Mouse (Mus musculus): ENCODE data around the gene Impg1.

Impg1 gene

DNA sequence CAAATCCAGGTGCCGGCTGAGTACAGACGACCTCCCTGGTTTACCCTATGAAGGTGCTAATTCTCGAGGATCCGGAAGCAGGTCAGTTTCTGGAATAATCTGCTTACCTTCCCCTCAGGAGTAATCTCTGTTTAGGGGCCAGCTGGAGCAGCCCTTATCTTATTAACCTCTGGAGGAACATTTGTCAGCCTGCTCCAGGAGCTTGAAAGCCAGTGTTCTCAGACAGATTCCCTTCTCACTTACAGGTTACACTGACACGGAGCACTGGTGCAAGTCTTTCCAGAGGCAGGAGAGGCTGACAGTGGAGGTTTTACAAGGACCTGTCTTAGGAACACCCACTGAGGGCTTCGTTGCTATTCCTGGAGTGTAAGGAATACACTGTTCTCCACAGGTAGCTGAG lies at the start of gene Impg1:
Impg1 (minus strand) TSS at position 101 of the 400 bp plus-strand sequence.
- no peak for DNase-seq (ENCODE audit: low spot score)

DNA sequence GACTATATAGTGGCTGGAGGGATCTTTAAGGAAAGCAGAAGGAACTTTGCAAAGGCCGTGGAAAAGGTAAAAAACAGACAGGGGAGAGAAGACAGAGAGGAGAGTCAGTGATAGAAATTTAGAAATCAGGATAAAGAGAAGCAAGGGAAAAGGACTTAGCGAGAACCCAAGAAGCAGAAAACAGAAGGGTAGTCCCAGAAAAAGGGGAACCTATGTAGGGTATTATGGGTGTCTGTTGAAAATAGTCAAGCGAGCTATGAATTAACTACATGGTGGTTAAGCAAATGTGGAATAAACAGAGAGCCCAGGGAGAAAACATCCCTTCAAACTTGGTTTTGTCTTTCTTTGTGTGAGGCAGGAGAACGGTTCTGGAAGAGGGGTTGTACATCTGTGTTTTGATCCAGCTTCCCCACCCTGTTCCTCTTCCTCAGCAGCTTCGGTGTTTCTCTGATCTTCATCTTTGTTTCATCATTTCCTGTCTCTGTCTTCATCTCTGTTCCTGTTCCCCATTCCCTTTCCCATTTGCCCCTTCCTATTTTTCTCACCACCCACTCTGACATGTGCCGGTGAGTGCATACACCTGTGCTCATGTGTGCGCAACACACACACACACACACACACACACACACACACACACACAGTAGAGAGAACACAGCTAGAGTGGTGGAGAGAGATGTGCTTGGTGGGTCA lies 44.3 kb upstream of the Impg1 start:
- DNase-seq (ENCODE audit: low spot score): no peak

DNA sequence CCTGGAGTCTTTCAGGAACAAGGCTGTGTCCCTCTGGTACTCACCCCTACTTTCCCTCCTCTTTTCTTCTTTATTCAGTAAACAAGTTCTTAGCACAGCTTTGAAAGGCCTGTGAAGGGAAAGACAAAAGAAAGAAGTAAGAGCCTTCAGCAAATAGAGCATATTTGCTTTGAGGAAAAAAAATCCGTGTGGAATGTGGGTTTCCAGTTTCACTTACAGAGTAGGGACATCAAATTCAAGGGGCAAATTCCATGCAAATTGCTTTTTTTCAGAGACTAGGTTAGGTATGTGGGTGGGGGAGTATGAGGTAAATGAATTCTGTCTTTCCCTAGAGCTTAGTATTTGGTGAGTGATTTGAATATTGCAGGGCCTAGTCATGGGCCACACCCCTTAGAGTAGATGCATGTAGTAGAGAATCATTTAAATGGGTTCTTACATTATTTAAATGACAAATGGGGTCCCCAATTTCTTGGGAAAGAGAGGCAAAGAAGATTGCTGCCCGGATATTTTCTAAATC lies 39.3 kb upstream of the Impg1 start:
- no peak for DNase-seq (ENCODE audit: low spot score)

DNA sequence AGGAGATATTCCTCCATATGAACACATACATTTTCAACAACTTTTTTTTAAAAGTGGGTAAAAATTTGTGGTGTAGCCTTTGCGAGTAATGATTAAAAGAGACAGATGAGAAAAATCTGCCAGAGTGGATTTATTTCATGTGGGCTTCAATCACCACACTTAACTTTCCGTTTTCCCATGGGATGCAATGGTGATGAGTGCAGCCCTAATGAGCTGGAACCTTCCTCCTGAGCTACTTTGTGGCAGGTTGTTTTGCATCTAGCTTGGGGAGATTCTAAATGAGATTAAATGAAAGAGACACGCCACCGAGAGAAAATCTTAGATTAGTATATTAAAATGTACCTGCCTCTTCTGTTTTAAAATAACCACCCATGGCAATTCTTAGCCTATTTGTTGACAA lies 26.3 kb upstream of the Impg1 start:
- no peak for DNase-seq (ENCODE audit: low spot score)

DNA sequence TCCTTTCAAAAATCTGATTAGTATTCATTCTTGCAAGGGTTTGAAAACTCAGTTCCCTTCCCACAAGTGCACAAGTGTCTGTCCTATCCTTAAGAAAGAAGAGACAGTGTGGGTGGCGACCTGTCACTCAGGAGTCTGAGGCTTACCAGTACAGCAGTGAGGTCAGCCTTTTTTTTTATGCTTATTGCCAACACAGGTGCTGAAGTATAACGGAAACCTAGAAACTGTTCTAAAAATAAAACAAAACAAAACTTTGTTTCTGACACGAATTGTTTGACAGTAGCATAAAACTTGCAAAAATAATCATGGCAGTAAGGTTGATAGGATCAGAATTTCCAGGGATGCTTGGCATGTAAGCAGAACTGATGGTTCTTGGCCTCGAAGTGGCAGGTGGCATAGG lies 4.9 kb downstream of the Impg1 start:
- no peak for DNase-seq (ENCODE audit: low spot score)

DNA sequence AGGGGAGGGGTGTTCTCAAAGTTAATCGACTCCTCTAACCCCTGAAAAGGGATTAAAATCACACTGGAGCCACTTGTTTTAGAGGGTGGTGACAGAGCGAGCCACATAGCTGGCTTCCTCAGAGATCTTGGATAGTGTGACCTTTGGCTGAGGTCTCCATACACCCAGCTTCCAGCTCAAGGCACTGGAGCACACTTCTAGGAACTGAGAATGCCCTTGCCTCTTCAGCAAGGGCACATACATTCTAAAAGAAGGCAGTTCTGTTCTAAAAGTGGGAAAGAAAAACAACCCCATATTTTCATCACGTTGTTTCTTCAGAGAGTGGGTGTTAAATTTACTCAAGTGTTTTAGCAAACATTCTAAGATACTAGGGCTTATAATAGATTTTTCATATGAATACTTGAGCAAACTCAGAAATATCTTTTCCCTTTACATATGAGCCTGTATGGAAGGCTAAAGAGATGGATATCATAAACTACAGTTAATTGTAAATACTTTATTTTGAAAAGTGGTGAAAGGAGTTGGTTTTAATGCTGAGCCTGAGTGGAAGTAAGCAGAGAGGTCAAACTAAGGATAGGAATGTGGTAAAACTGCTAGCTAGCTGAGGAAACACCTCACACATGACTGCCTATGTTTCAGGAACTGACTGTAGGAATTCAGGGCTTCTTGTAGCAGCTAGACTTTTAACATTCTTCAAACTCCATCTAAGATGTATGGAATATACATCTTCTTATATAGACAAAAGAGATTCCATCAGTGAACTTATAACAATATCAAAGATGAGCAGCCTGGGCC lies 14.6 kb downstream of the Impg1 start:
- DNase-seq (ENCODE audit: low spot score): no peak

DNA sequence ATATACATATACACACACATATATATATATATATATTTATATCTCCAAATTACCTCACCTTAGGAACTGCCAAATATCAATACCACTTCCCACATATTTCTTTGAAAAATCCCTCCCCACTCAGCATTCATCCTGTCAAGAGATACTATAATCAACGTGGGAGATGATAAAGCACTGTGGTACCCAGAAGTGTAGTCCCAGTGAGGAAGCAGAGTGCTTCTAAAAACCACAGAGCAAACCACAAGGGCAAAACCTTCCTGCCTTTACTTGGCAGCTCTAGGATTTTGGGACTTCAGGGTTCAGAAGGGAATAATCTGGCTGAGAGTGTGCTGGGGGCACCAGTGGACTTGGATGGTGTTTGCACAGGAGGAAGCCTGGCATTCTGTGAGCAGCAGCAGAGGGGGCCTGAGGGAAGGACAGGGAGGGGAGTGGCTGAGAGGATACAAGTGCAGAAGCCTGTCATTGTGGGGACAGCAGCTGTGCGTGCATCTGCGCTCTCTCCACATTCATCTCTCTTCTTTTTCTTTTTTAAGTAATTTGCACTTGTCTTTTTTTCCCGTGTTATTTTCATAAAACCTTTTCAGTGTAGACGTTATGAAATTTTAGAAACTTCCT lies 24.1 kb downstream of the Impg1 start:
- no peak for DNase-seq (ENCODE audit: low spot score)

DNA sequence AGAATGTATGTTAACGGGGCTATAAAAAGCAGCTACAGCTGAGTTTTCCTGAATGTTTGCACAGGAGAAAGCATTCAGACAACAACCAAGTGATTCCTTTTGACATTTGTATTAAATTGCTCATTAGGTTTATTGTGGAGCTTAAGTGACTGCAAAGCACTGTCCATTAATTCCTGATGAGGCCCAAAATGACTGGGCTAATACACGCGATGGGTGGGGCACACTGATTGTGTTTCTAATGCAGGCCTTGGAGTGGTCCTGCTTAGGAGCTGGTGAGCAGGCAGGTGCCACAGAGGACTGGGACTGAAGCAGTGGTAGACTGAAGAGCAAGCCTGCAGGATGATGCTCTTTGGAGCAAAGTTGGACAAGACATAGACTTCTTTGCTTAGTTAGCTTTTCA lies 73.9 kb downstream of the Impg1 start:
- DNase-seq (ENCODE audit: low spot score): no peak

DNA sequence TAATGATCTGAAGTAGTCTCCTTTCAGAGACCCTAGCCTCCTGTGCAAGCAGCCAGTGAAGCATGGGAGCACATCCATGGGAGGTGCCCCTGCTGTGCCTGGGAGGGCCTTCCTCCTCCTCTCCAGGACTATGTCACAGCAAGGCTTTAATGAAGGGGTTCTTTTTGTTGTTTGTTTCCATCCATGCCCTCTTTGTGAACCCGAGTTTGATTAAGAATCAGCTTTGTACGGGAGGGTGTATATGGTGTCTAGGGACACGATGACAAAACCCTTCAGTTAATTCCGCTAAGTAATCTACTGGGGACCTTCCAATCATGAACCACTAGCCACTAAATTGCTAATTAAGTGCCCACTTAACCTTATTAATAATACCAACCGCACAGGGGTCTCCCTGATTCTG lies 74.3 kb downstream of the Impg1 start:
- DNase-seq (ENCODE audit: low spot score): no peak

DNA sequence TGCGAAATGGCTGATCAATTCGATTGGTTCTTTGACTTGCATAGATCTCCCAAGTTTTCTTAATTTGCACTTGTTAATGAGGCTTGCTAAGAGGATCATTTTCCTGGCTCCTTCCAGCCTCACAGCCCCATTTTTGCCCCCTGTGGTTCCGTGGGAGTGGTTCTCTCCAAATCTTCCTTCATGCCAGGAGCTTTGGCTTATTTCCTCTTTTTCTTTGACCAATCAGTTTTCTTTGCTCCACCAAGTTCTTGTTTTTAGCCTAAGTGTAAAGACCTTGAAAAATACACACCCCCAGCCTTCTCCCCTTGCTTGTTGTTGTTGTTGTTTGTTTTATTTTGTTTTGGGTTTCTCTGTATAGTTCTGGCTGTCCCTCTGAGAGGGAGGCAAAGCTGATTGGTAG lies 77.4 kb downstream of the Impg1 start:
- DNase-seq (ENCODE audit: low spot score): no peak

DNA sequence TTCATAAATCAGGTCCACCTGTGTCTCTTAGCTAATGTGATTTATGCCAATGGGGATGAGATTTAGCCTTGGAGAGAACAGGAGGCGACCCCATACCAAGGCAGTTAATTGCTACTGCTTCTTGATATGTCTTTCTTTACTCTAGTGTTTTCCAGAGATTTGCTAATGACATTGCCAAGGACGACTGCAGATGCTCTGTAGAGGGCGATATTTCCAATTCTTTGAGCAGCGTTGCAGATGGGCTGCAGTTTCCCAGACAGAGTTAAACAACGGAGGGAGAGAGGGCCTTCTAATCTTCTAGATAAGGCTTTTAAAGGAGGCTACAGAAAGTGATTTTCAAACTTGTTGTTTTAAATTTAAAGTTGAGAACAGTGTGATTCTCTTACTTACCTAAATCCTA lies 78.8 kb downstream of the Impg1 start:
- DNase-seq (ENCODE audit: low spot score): no peak

DNA sequence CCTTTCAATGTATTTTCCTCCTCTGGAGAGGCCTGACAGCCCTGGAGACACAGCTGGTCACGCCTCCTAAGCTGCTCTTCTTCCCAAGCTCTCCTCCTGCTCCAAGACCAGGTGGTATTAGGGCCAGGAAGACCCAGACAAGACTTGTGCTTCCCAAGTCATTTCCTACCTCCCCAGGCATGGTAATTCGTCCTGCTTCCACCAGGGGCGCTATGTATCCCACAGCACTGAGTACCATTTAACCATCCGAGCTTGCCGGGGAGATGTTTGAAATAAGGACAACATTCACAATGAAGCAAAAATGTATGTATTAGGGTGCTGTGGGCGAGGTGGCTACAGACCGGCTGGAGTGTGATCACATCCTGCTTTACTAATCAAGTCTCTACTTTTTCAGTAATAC lies 79.3 kb downstream of the Impg1 start:
- no peak for DNase-seq (ENCODE audit: low spot score)

DNA sequence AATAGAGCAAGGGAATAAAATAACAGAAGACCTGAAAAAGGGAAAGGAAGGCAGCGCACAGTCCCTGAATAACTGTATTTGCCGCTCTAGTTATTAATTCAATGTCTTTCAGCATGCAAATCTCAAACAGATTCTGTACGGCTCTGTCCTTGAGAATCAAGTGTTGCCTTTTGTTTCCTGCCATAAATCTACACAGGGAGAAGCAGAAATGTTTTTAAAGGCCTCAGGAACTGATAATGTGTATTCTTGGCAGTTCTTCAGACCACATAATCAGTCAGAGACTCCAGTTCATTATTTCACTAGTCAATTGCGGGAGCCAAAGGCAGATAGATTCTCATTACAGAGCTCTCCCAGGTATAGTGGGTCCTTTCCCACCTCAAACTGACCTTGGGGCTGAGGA lies 82.6 kb downstream of the Impg1 start:
- DNase-seq (ENCODE audit: low spot score): no peak

DNA sequence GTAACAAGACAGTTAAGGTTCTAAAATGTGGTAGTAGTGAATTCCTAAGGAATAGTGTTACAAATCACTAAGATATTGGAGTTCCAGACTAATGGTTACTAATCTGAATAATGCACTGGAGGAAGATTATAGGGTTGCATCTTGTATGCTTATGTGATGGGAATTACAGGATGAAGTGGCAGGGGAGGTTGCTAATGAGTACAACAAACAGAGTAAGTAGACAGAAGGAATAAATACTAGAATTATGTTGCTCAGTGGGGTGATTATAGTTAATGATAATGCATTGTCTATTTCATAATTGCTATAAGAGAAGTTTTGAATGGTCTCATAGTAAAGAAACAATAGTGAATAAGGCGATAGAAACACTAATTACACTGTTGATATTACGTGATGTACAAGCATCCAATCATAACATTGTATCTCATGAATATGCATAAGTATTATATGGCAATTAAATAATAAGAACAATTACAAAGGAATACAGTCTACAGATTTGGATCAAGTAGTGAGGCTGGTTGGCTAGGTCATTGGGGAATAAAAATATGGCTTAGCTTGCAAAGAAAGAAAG lies 85.1 kb downstream of the Impg1 start:
- DNase-seq (ENCODE audit: low spot score): no peak

DNA sequence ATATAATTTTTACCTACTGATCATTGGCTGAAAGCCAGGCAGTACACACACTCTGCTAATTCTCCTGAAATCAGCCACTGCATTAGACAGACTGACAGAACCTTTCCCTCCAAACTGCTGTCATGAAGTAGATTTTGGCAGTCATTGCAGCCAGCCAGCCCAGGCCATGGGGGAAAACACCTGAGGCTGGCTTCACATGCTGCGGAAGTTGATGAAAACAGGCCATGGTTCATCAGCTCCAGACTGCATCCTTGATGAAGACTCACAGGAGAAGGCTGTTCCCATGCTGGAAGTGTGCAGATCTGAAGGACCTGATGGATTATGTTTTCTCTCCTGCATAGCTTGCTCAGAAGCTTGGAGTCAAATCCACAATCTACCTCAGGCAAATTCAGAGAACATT lies 91.2 kb downstream of the Impg1 start:
- no peak for DNase-seq (ENCODE audit: low spot score)

DNA sequence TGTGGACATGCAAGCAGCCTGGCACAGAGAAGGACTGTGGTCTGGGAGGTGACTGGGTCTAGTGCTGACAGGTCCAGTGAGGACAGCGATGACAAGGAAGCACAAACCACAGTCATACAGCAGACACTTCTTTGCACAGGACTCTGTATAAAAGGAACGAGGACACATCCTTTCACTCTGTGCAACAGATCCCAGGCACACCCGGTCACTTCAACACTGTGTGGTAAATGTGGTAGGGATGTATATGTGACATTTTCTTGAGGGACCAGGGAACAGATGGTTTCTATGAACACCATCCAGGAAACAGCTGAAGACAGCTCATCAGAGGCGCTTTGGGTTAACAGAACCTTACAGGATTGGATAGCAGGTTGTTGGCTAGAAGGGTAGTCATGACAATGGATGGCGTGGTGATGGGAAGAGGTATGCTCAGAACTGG lies 92.0 kb downstream of the Impg1 start:
- DNase-seq (ENCODE audit: low spot score): no peak

DNA sequence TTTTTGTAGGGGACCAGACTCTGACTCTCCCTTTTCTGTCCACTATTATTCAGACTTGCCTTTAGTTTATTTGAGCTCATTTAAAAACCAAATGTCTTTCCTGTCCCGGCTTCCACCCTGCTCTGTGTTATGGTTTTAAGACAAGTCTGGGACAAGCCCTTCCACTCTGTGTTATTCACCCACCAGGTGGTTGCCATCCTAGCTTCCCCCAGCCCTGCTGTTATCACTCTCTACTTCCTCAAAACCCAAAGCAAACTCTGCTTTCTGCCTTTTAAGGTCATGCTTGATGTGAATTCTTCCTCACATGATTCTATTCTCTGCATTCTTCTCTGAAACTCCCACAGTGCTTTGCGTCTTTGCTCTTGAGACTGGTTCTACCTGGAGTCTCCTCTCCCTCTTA lies 96.6 kb downstream of the Impg1 start:
- DNase-seq (ENCODE audit: low spot score): no peak

DNA sequence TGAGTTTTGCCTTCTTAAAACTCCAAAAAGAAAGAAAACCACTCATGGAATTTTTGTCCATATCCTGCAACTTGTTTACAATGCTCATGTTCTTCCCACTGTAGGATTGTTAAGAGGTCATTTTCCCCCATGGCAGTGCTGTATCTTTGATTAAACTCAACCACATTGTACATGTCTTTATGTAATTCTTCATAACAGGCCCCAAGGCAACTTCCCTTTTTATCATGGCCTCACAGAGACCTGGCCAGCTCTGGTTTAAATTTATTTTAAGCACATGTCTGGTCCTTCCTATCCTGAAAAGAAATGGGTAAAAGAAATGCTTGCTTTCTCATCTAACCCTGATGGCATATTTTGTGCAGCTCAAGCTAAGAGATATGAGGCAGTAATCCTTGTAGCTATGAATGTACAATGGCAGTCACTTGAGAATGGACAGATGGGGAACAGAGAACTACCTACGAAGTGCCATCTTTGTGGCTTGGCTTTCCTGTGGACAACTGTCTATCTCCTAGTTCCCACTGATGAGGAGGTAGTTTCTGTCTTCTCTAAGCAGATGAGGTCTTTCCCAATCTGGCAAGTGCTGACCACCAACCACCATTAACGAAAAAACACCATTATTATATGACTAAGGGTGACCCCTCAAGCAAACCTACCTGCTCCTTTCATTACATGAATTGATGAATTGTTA lies 97.6 kb downstream of the Impg1 start:
- DNase-seq (ENCODE audit: low spot score): no peak

DNA sequence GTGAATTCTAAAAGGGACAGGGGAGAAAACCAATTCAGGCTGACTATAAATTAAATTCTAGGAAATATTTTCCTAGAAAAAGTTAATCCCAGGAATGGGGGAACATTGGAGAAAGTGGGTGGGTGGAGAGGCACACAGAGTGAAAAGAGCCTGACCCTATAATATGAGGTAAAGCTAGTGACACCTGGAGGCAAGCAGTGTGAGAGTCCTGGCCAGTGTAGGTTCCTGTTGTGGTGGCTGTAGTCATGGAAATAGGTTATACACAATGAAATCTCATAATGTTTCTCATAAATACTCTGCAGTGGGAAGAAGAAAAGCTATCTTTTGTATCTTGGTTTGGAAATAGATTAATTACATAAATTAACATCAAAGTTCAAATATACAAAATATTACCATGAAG lies 105.2 kb downstream of the Impg1 start:
- DNase-seq (ENCODE audit: low spot score): no peak

DNA sequence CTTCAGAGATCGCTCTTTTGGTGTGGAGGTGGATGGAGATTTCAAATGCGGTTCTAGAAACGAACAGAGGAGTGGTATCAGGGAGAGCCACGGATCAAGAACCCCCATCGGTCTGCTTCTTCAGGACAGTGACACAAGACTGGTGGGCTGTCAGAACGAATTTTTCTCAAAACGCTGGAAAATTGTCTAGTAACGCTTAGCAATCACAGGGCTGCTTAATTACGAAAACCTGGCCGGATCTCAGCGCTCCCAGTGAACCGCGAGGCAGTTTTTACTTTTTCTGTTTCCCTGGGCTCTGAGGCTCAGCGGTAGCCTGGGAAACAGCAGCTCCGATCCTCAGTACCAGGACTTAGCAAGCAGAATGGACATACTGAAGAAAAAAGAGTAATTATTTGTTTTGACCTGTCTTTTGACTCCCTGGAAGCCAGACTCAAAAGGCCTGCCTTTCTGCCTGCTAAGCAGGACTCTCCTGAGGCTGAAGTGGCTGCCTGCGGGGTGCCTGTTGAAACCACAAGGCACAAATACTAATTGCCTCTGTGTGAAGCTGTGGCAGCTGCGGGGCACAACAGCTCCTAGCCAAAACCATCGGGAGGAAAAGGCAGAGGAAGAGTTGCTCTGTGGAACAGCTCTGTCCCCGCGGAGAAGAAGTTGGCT lies 113.5 kb downstream of the Impg1 start:
- no peak for DNase-seq (ENCODE audit: low spot score)

DNA sequence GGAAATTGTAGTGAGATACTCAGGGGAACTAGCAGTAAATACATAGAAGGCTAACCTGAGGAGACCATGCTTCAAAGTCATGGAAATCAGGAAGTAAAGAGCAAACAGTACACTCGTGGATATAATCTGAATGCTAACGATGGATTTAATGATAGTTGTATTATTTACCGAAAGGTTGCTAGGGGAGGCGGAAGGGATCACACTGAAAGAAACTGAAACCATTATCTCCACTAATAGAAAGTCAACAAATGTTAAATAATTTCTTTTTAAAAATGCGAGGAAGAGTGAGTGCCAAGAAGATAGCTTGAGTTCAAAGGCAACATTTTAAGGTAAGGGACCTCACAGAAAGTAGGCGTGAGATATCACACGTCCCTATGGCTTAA lies 114.0 kb downstream of the Impg1 start:
- DNase-seq (ENCODE audit: low spot score): no peak

Data from MN1 (cell line).